Mouse (Mus musculus) megakaryocyte, embryonic 14.5 days (primary cell): Measurements from ENCODE around the gene Ctcf.

Source experiments
- FLI1 ChIP-seq: IDR thresholded peaks from 2 replicates; pipeline ENCODE4 v1.6.1; 2012; ENCODE audit warnings: low read length, inconsistent platforms, mixed read lengths
- GATA1 ChIP-seq: IDR thresholded peaks from 3 replicates; pipeline ENCODE4 v1.6.1; 2012; ENCODE audit warnings: mixed read lengths, low read length, inconsistent platforms, borderline replicate concordance

- TF ChIP-seq GATA1, result no peak
- TF ChIP-seq FLI1, result no peak
Observed at GRCm38 (mm10) chr8:105722861-105723260, 86.5 kb downstream of the Ctcf start.
